Mouse (Mus musculus) embryonic fibroblast, embryonic 13.5 days (primary cell): ENCODE results near the gene Ebf1.

ENCODE experiments used
- CTCF ChIP-seq: IDR thresholded peaks from 2 replicates; pipeline ENCODE4 v1.5.1; 2011; ENCODE audit warnings: mild to moderate bottlenecking, control low read depth, low read length, moderate library complexity, borderline replicate concordance; ENCODE audit not compliant: insufficient read depth
- POLR2A ChIP-seq: IDR thresholded peaks from 2 replicates; pipeline ENCODE4 v1.6.1; 2011; ENCODE audit warnings: low read depth, mild to moderate bottlenecking, control low read depth, low read length, moderate library complexity

- TF ChIP-seq CTCF = no peak
- no peak for TF ChIP-seq POLR2A
Measured at GRCm38 (mm10) chr11:44774411-44774810, 157.3 kb downstream of the Ebf1 start.
